8 mouse cellular contexts compared by ENCODE assay signal in the genomic region with DNA sequence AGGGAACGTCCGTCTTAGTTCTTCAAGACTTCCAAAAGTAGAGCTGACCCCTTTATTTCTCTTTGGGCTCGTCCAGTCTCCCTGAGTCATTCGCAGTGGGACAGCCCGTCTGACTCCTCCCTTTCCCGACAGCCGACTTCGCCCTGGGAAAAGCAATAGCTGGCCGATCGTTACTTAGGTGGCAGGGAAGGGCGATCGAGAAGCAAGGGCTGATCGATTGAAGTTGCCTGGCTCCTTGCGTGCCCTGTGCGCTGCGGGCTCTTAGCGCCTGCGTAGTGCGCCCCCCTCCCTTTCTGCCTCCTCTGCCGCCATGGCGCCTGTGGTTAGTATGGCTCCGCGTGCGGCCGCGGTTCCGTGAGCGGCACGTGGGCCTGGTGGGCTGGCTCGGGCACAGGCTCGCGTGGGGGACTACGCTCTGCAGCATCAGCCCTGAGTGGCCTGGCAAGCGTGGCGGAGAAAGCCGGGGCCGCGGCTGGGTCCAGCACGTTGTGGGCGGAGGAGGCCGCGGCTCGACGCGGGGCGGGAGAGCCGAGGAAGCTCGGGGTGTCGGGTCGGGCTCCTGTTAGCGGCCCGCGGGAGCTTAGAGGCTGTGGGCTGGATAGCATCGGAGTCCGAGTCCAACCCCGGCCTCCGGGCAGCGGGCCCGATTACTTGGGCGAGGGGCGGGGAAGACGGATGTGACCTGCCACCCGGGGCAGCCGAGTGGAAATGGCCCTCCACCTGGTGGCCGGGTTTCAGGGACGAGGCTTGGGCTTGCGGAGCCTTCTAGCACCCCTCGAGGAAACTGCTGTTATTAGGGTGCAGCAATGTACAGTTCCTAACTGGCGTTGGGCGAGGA. TPM values are rescaled to one million over a fixed set of nuclear protein-coding genes. Genes with fewer than 3 reads are reported as not detected.
DNase-seq lines count a peak whose midpoint lies in the region; ATAC-seq lines count a peak whose summit lies in the region.

Gene Rpl22 (plus strand): TSS at position 169 of the 838 bp plus-strand sequence.

- H3K4me2 ChIP-seq in hindbrain, embryonic 11.5 days (replicated peaks; ENCODE audit: low read depth, low read length): peak within 1 kb of the TSS; percentile 77

- no peaks in the 10 kb centered on the region; the same call in 1 of the 2 replicates for H3K36me3 ChIP-seq in hindbrain, embryonic 11.5 days (ENCODE audit: control insufficient read depth, insufficient read depth, low read length)

- H3K9ac ChIP-seq in hindbrain, embryonic 11.5 days (ENCODE audit: low read depth, low read length): peak within 1 kb of the TSS; percentile 96

- H3K27ac ChIP-seq in hindbrain, embryonic 11.5 days (ENCODE audit: low read depth, low read length): peak within 1 kb of the TSS; percentile 54; the same call in 1 of the 2 replicates

- under 1% methylated on average over 68 of the region's 70 CpGs for WGBS in hindbrain, embryonic 11.5 days

- peak; percentile 97 for DNase-seq in Muller cell, postnatal 12 days (ENCODE audit: inconsistent ontology term)
- peak; percentile 97 for DNase-seq in cerebellum, adult 9-11 months
- DNase-seq in frontal cortex, adult 2 months (ENCODE audit: extremely low spot score in 1 of 2, low spot score in 1 of 2): peak; percentile 94 to 98
- peak; percentile 93 for DNase-seq in hindbrain, embryonic 11.5 days (ENCODE audit: low spot score)
- peak; percentile 89 to 92 for DNase-seq in layer of hippocampus, postnatal 10 days (ENCODE audit: low spot score in 2 of 2)
- DNase-seq in lung, postnatal 10 days: peak; percentile 97
- DNase-seq in ovary, postnatal 36 days (ENCODE audit: low spot score): peak; percentile 89
- DNase-seq in thymus, postnatal 25 days: peak; percentile 91

- no peaks in the 10 kb centered on the region for H3K27me3 ChIP-seq in hindbrain, embryonic 11.5 days (ENCODE audit: control insufficient read depth, insufficient read depth, low read length)

- peaks cover 4% of the 10 kb centered on the region for H3K4me1 ChIP-seq in hindbrain, embryonic 11.5 days (replicated peaks; ENCODE audit: control insufficient read depth, insufficient read depth, low read length)

- H3K4me3 ChIP-seq in hindbrain, embryonic 11.5 days (ENCODE audit: low read depth, low read length): peak within 1 kb of the TSS; percentile 100

- no peaks in the 10 kb centered on the region for H3K9me3 ChIP-seq in hindbrain, embryonic 11.5 days (ENCODE audit: control insufficient read depth, low read length)

- peak; percentile 95 for ATAC-seq in hindbrain, embryonic 11.5 days (ENCODE audit: low FRiP score)

RNA-seq across cellular contexts. Expression of gene Rpl22, which starts in this region (rescaled TPM):
- polyA plus RNA-seq in frontal cortex, adult 2 months (2012; rRNA removed): 192 and 232 TPM in 2 replicates
- 304 and 330 TPM in 2 replicates for polyA plus RNA-seq in hindbrain, embryonic 11.5 days (2014; fragmentation: Nextera tagmentation; extraction: Ambion mirVana)
- total RNA-seq in layer of hippocampus, postnatal 10 days (2021): 100 to 1,000 TPM; 283 to 319 TPM

Comparison
In these comparisons a context has a peak if more than half of its experiments do, and no peak if none do; other contexts are left out.
1. Peak in every context shown above with its lines: DNase-seq, ATAC-seq, H3K4me3 ChIP-seq and H3K27ac ChIP-seq.